Mouse (Mus musculus) ES-E14 (cell line): ENCODE data around the gene Ackr3.

Source experiments
- HCFC1 ChIP-seq: IDR thresholded peaks from 2 replicates; pipeline ENCODE4 v1.6.1; 2012; ENCODE audit warnings: low read length, inconsistent platforms, borderline replicate concordance; ENCODE audit not compliant: insufficient read depth
- MAFK ChIP-seq: IDR thresholded peaks from 2 replicates; pipeline ENCODE4 v1.6.1; 2014; ENCODE audit warnings: mild to moderate bottlenecking, low read depth, low read length, inconsistent platforms; ENCODE audit not compliant: insufficient read depth
- ZNF384 ChIP-seq: IDR thresholded peaks from 2 replicates; pipeline ENCODE4 v1.6.1; 2012; ENCODE audit warnings: low read depth, low read length, inconsistent platforms

DNA sequence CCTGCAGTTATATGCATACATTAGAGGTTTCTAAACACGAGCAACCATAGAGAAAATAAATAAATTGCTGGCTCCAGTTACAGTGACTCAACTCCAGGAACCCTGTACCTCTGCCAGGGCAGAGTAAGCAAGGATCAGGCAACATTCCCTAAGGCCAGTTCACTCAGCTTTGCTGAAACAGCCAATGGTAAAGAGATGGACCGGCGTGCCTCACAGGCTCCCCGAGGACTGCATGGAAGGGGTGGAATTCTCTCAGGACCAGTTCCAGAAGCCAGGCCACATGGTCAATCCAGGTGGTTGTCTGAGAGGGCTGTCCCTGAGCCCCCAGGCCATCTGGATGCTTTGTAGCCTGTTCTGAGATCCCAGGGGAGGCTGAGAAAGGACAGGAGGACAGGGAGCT, 26.8 kb downstream of the Ackr3 start:
- TF ChIP-seq HCFC1 (no peak), ZNF384 (no peak), MAFK (no peak)
